Mouse (Mus musculus): ENCODE measurements at regions not wholly inside any gene's neighbourhood (a gene's known extent, or its start where the extent isn't known, plus 50 kb on each side); places are given as distances from the start of the nearest gene placed in this dataset.
A peak's percentile ranks its signal among the peaks of the same experiment; 100 is the strongest.

DNA sequence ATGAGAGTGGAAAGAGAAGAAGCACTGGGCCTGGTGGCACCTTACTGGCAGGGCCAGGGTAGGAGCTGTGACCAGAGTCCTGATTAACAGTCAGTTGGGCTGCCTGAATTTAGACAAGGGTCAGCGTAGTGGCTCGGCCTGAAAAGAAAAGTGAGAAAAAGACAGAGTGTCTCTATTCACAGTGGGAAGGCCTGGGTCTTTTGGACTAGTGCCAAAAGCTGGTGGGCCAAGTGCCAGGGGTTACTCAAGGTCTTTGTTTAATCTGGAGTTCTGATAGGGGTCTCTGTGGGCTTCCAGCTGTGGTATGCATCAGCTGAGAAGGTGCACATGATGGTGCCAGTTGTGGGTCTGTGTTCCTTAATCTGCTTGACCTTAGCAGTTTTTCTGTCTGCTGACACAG, 2129.4 kb upstream of the Pcdh20 start:
- peak in 1 of 2 experiments; percentile 12 for DNase-seq (ENCODE audit: low spot score in 2 of 2)

Measured in layer of hippocampus, postnatal 14 days (tissue).